Mouse (Mus musculus) neural tube, embryonic 14.5 days (tissue): Measurements from ENCODE around the gene Rap1a. TPM values are rescaled to one million over a fixed set of nuclear protein-coding genes. Genes with fewer than 3 reads are reported as not detected.
A peak's percentile ranks its signal among the peaks of the same experiment; 100 is the strongest.

Source experiments
- ATAC-seq: fragments of 200-750 bp; cut with Nextera tagmentation; 2 replicates; pipeline ENCODE4 v1.8.0; 2017; ENCODE audit warnings: low read depth, mild to moderate bottlenecking, moderate TSS enrichment, moderate library complexity
- H3K27ac ChIP-seq: fragments of 300-500 bp; sonication (generic); 2 replicates; pipeline ENCODE4 v1.5.1; 2014; ENCODE audit warnings: low read depth, mild to moderate bottlenecking, control low read depth, low read length, moderate library complexity, mixed read lengths
- H3K27me3 ChIP-seq: fragments of 300-500 bp; sonication (generic); 2 replicates; pipeline ENCODE4 v1.6.1; 2014; ENCODE audit warnings: low read length; ENCODE audit not compliant: control insufficient read depth, insufficient read depth
- H3K36me3 ChIP-seq: fragments of 300-500 bp; sonication (generic); 2 replicates; pipeline ENCODE4 v1.6.1; 2014; ENCODE audit warnings: low read length, mixed read lengths; ENCODE audit not compliant: control insufficient read depth, insufficient read depth
- H3K4me1 ChIP-seq: fragments of 300-500 bp; sonication (generic); 2 replicates; pipeline ENCODE4 v1.6.1; 2014; ENCODE audit warnings: low read length; ENCODE audit not compliant: control insufficient read depth, insufficient read depth
- H3K4me2 ChIP-seq: fragments of 300-500 bp; sonication (generic); 2 replicates; pipeline ENCODE4 v1.6.1; 2014; ENCODE audit warnings: mild to moderate bottlenecking, low read depth, low read length, control low read depth
- H3K4me3 ChIP-seq: fragments of 300-500 bp; sonication (generic); 2 replicates; pipeline ENCODE4 v1.5.1; 2014; ENCODE audit warnings: low read depth, low read length, control low read depth, mixed read lengths
- H3K9ac ChIP-seq: fragments of 300-500 bp; sonication (generic); replicated peaks from 2 replicates; pipeline ENCODE4 v1.6.1; 2014; ENCODE audit warnings: low read depth, mild to moderate bottlenecking, control low read depth, low read length, mixed read lengths
- H3K9me3 ChIP-seq: fragments of 300-500 bp; sonication (generic); 2 replicates; pipeline ENCODE4 v1.6.1; 2016; ENCODE audit warnings: low read length; ENCODE audit not compliant: control insufficient read depth
- WGBS: fragments of 180-500 bp; shearing (Covaris S2); extraction: QIAGEN DNeasy Blood & Tissue Kit; methylation state at CpG from one replicate; pipeline ENCODE4 v1.1.7; 2014; 5-methylcytosine and 5-hydroxymethylcytosine counted together
- polyA plus RNA-seq: library from polyadenylated mRNA; unstranded; fragments of >200 nt; fragmentation: Nextera tagmentation; extraction: Ambion mirVana; gene quantifications from 2 replicates; pipeline ENCODE4 v1.2.1, GENCODE M21; 2014

The Rap1a gene
- polyA plus RNA-seq, 1 experiment from 2014 or later: 67.5 TPM

- ATAC-seq: no peak
- no peak overlapping the region for H3K4me2 ChIP-seq
- H3K4me1 ChIP-seq: no peaks in the 10 kb centered on the region
- H3K27ac ChIP-seq: no peak overlapping the region
- H3K27me3 ChIP-seq: no peaks in the 10 kb centered on the region
- no peak overlapping the region for H3K4me3 ChIP-seq
- 82% methylated on average over 14 of the region's 14 CpGs for WGBS
- H3K9me3 ChIP-seq: no peaks in the 10 kb centered on the region
- H3K9ac ChIP-seq: no peak overlapping the region
- H3K36me3 ChIP-seq: no peaks in the 10 kb centered on the region
These were observed 7.3 kb upstream of the Rap1a start for GRCm38 (mm10) chr3:105808179-105809037.

GRCm38 (mm10) chr3:105807672-105808071 is 6.5 kb upstream of the Rap1a start:
- no peak overlapping the region for H3K9ac ChIP-seq
- H3K27ac ChIP-seq: no peak overlapping the region

GRCm38 (mm10) chr3:105806519-105807249 is 5.5 kb upstream of the Rap1a start:
- Histone ChIP-seq H3K4me1 (0 out of 2 replicates have a peak, but pooled peaks cover under 1% of the 10 kb centered on the region), H3K4me3 (no peak overlapping the region), H3K27ac (no peak overlapping the region), H3K9me3 (no peaks in the 10 kb centered on the region), H3K27me3 (no peaks in the 10 kb centered on the region), H3K36me3 (no peaks in the 10 kb centered on the region), H3K4me2 (no peak overlapping the region), H3K9ac (no peak overlapping the region)
- WGBS: 62% methylated on average over 11 of the region's 11 CpGs
- no peak for ATAC-seq

More at GRCm38 (mm10) chr3:105807672-105808071, 6.5 kb upstream of the Rap1a start:
- H3K27me3 ChIP-seq: no peaks in the 10 kb centered on the region
- H3K36me3 ChIP-seq: no peaks in the 10 kb centered on the region
- ATAC-seq: no peak
- 90% methylated on average over 1 of the region's 1 CpGs for WGBS
- no peaks in the 10 kb centered on the region for H3K9me3 ChIP-seq
- no peaks in the 10 kb centered on the region for H3K4me1 ChIP-seq
- no peak overlapping the region for H3K4me2 ChIP-seq
- H3K4me3 ChIP-seq: no peak overlapping the region

- ATAC-seq: no peak
- WGBS: 85% methylated on average over 11 of the region's 11 CpGs
These were observed 2.5 kb upstream of the Rap1a start for GRCm38 (mm10) chr3:105803600-105803999.

GRCm38 (mm10) chr3:105800675-105801190 is 403 bp downstream of the Rap1a start:
- Histone ChIP-seq H3K4me1 (peaks cover 18% of the 10 kb centered on the region; the same call in 1 of the 2 replicates), H3K27me3 (no peaks in the 10 kb centered on the region), H3K27ac (peak overlapping the region; percentile 82), H3K4me3 (peak overlapping the region; percentile 80), H3K9ac (peak overlapping the region; percentile 92), H3K4me2 (peak overlapping the region; percentile 82), H3K9me3 (no peaks in the 10 kb centered on the region), H3K36me3 (no peaks in the 10 kb centered on the region)
- WGBS: 0% methylated on average over 32 of the region's 59 CpGs
- ATAC-seq: peak; percentile 79

More at GRCm38 (mm10) chr3:105803600-105803999, 2.5 kb upstream of the Rap1a start:
- Histone ChIP-seq H3K27me3 (no peaks in the 10 kb centered on the region), H3K9ac (no peak overlapping the region), H3K4me3 (no peak overlapping the region), H3K4me1 (peaks cover 18% of the 10 kb centered on the region; the same call in 1 of the 2 replicates), H3K4me2 (no peak overlapping the region), H3K9me3 (no peaks in the 10 kb centered on the region), H3K36me3 (no peaks in the 10 kb centered on the region), H3K27ac (no peak overlapping the region)

GRCm38 (mm10) chr3:105800156-105800674 is 921 bp downstream of the Rap1a start:
- under 1% methylated on average over 12 of the region's 12 CpGs for WGBS

GRCm38 (mm10) chr3:105799375-105799774 is 1.8 kb downstream of the Rap1a start:
- 79% methylated on average over 4 of the region's 4 CpGs for WGBS
- H3K4me3 ChIP-seq: no peak overlapping the region; the same call in 1 of the 2 replicates
- ATAC-seq: no peak

More at GRCm38 (mm10) chr3:105800156-105800674, 921 bp downstream of the Rap1a start:
- Histone ChIP-seq H3K4me1 (peaks cover 18% of the 10 kb centered on the region; the same call in 1 of the 2 replicates), H3K4me3 (peak overlapping the region; percentile 80), H3K27me3 (no peaks in the 10 kb centered on the region), H3K4me2 (peak overlapping the region; percentile 82), H3K9me3 (no peaks in the 10 kb centered on the region), H3K9ac (peak overlapping the region; percentile 92), H3K36me3 (no peaks in the 10 kb centered on the region), H3K27ac (peak overlapping the region; percentile 82; the same call in 1 of the 2 replicates)
- no peak for ATAC-seq

GRCm38 (mm10) chr3:105798770-105799169 is 2.4 kb downstream of the Rap1a start:
- Histone ChIP-seq H3K4me1 (peaks cover 18% of the 10 kb centered on the region; the same call in 1 of the 2 replicates), H3K9ac (no peak overlapping the region), H3K36me3 (no peaks in the 10 kb centered on the region), H3K27me3 (no peaks in the 10 kb centered on the region), H3K9me3 (no peaks in the 10 kb centered on the region), H3K4me2 (no peak overlapping the region), H3K27ac (no peak overlapping the region), H3K4me3 (no peak overlapping the region)
- WGBS: 94% methylated on average over 2 of the region's 2 CpGs
- no peak for ATAC-seq

More at GRCm38 (mm10) chr3:105799375-105799774, 1.8 kb downstream of the Rap1a start:
- Histone ChIP-seq H3K9ac (no peak overlapping the region; the same call in 1 of the 2 replicates), H3K27ac (no peak overlapping the region), H3K4me2 (peak overlapping the region; percentile 82; the same call in 1 of the 2 replicates), H3K36me3 (no peaks in the 10 kb centered on the region), H3K27me3 (no peaks in the 10 kb centered on the region), H3K4me1 (peaks cover 18% of the 10 kb centered on the region; the same call in 1 of the 2 replicates), H3K9me3 (no peaks in the 10 kb centered on the region)
